Comparison of ENCODE assay signal across 8 mouse cellular contexts in genomic region chr6:67102541-67103134, GRCm38 (mm10).
DNase-seq lines count a peak whose midpoint lies in the region; ATAC-seq and TF ChIP-seq lines count a peak whose summit lies in the region.

No protein-coding gene starts in this region.

- ATAC-seq in liver, embryonic 11.5 days (replicated peaks; ENCODE audit: low FRiP score) = no peak
- peak; percentile 50; the same call in 1 of the 2 replicates for ATAC-seq in heart, embryonic 16.5 days (replicated peaks; ENCODE audit: extremely low read depth, insufficient read depth, low FRiP score)
- ATAC-seq in lung, postnatal 0 days = peak; percentile 86
- no peak; the same call in 1 of the 2 replicates for ATAC-seq in stomach, embryonic 15.5 days (ENCODE audit: insufficient read depth, low FRiP score, low read depth)

- H3K9ac ChIP-seq in liver, embryonic 11.5 days (ENCODE audit: low read depth, low read length) = no peak overlapping the region
- no peak overlapping the region; the same call in 1 of the 2 replicates for H3K9ac ChIP-seq in heart, embryonic 16.5 days (ENCODE audit: low read length)
- no peak overlapping the region for H3K9ac ChIP-seq in lung, postnatal 0 days (replicated peaks; ENCODE audit: low read depth)
- H3K9ac ChIP-seq in stomach, embryonic 15.5 days = no peak overlapping the region

- 0 out of 2 replicates have a peak, but pooled peaks cover 5% of the 10 kb centered on the region for H3K27me3 ChIP-seq in liver, embryonic 11.5 days (replicated peaks; ENCODE audit: control insufficient read depth, insufficient read depth, low read length)
- H3K27me3 ChIP-seq in heart, embryonic 16.5 days (ENCODE audit: control insufficient read depth, insufficient read depth, low read length) = no peaks in the 10 kb centered on the region
- no peaks in the 10 kb centered on the region for H3K27me3 ChIP-seq in lung, postnatal 0 days (replicated peaks; ENCODE audit: insufficient read depth, low read length)
- H3K27me3 ChIP-seq in stomach, embryonic 15.5 days (replicated peaks) = no peaks in the 10 kb centered on the region

- no peaks in the 10 kb centered on the region; the same call in 1 of the 2 replicates for H3K4me1 ChIP-seq in liver, embryonic 11.5 days (replicated peaks; ENCODE audit: control insufficient read depth, insufficient read depth, low read length)
- peaks cover 11% of the 10 kb centered on the region for H3K4me1 ChIP-seq in heart, embryonic 16.5 days (ENCODE audit: control insufficient read depth, insufficient read depth, low read length)
- peaks cover 3% of the 10 kb centered on the region; the same call in 1 of the 2 replicates for H3K4me1 ChIP-seq in lung, postnatal 0 days (ENCODE audit: insufficient read depth, low read depth, low read length)
- H3K4me1 ChIP-seq in stomach, embryonic 15.5 days = peaks cover 5% of the 10 kb centered on the region

- WGBS in liver, embryonic 11.5 days = 34% methylated on average over 11 of the region's 11 CpGs
- 33% methylated on average over 11 of the region's 11 CpGs for WGBS in heart, embryonic 16.5 days
- 17% methylated on average over 11 of the region's 11 CpGs for WGBS in lung, postnatal 0 days
- 25% methylated on average over 11 of the region's 11 CpGs for WGBS in stomach, embryonic 15.5 days

- H3K27ac ChIP-seq in liver, embryonic 11.5 days (ENCODE audit: low read depth, low read length) = no peak overlapping the region
- peak overlapping the region; percentile 31 for H3K27ac ChIP-seq in heart, embryonic 16.5 days (ENCODE audit: low read length)
- H3K27ac ChIP-seq in lung, postnatal 0 days (ENCODE audit: low read length) = no peak overlapping the region; the same call in 1 of the 2 replicates
- peak overlapping the region; percentile 21 for H3K27ac ChIP-seq in stomach, embryonic 15.5 days

- TF ChIP-seq EP300 in lung, postnatal 0 days (IDR thresholded peaks at IDR 0.05) = no peak

- no peak overlapping the region for H3K4me3 ChIP-seq in liver, embryonic 11.5 days (ENCODE audit: low read depth, low read length)
- no peak overlapping the region for H3K4me3 ChIP-seq in heart, embryonic 16.5 days (ENCODE audit: low read length)
- no peak overlapping the region for H3K4me3 ChIP-seq in lung, postnatal 0 days (ENCODE audit: low read depth, low read length)
- no peak overlapping the region for H3K4me3 ChIP-seq in stomach, embryonic 15.5 days (replicated peaks)

- H3K9me3 ChIP-seq in liver, embryonic 11.5 days (ENCODE audit: control insufficient read depth, low read length) = no peaks in the 10 kb centered on the region
- no peaks in the 10 kb centered on the region for H3K9me3 ChIP-seq in heart, embryonic 16.5 days (replicated peaks; ENCODE audit: control insufficient read depth, low read length)
- H3K9me3 ChIP-seq in lung, postnatal 0 days (ENCODE audit: low read length) = no peaks in the 10 kb centered on the region
- H3K9me3 ChIP-seq in stomach, embryonic 15.5 days = no peaks in the 10 kb centered on the region

- H3K36me3 ChIP-seq in liver, embryonic 11.5 days (ENCODE audit: control insufficient read depth, insufficient read depth, low read length) = no peaks in the 10 kb centered on the region
- H3K36me3 ChIP-seq in heart, embryonic 16.5 days (ENCODE audit: control insufficient read depth, insufficient read depth) = no peaks in the 10 kb centered on the region
- H3K36me3 ChIP-seq in lung, postnatal 0 days (ENCODE audit: insufficient read depth, low read length) = no peaks in the 10 kb centered on the region
- no peaks in the 10 kb centered on the region for H3K36me3 ChIP-seq in stomach, embryonic 15.5 days

- peak; percentile 27 for DNase-seq in liver
- DNase-seq in liver, embryonic 11.5 days (ENCODE audit: low spot score) = no peak
- DNase-seq in cerebellum, postnatal 14 days = peak; percentile 21 to 43
- DNase-seq in layer of hippocampus, adult 18-20 months (ENCODE audit: low spot score in 2 of 2) = peak; percentile 29 to 38
- DNase-seq in lung, postnatal 0 days (ENCODE audit: low spot score) = peak; percentile 82
- no peak for DNase-seq in T-cell, adult 2 months (ENCODE audit: low spot score)

- H3K4me2 ChIP-seq in liver, embryonic 11.5 days = no peak overlapping the region
- H3K4me2 ChIP-seq in heart, embryonic 16.5 days (ENCODE audit: low read depth, low read length) = peak overlapping the region; percentile 40
- peak overlapping the region; percentile 11 for H3K4me2 ChIP-seq in lung, postnatal 0 days (replicated peaks; ENCODE audit: low read depth, low read length)
- peak overlapping the region; percentile 6; the same call in 1 of the 2 replicates for H3K4me2 ChIP-seq in stomach, embryonic 15.5 days

- TF ChIP-seq CTCF in lung, postnatal 0 days (IDR thresholded peaks at IDR 0.05) = no peak

Comparison
In these comparisons a context has a peak if more than half of its experiments do, and no peak if none do; other contexts are left out.
1. DNase-seq: peak in liver (single experiment), cerebellum, postnatal 14 days (2 of 2), layer of hippocampus, adult 18-20 months (2 of 2) and lung, postnatal 0 days (single experiment); none in liver, embryonic 11.5 days (single experiment) and T-cell, adult 2 months (single experiment).
2. ATAC-seq: peak in heart, embryonic 16.5 days (single experiment) and lung, postnatal 0 days (single experiment); none in liver, embryonic 11.5 days (single experiment) and stomach, embryonic 15.5 days (single experiment).
3. H3K27ac ChIP-seq: peak in heart, embryonic 16.5 days (single experiment) and stomach, embryonic 15.5 days (single experiment); none in liver, embryonic 11.5 days (single experiment) and lung, postnatal 0 days (single experiment).